Mouse (Mus musculus): ENCODE results near the gene Frmd8. TPM values are rescaled to one million over a fixed set of nuclear protein-coding genes. Genes with fewer than 3 reads are reported as not detected.
"Not testable (repeated sequence)": the region's sequence is repeated elsewhere in the genome, so short reads cannot be mapped to it uniquely, and the experiment has no call there.

Frmd8 gene
- total RNA-seq, 4 experiments from 2014 or later = 2.7 to 4.5 (median 3.0) TPM

- no peak for DNase-seq (ENCODE audit: low spot score in 2 of 2)
These were observed 47.5 kb downstream of the Frmd8 start for GRCm38 (mm10) chr19:5827456-5828154.

- DNase-seq (ENCODE audit: low spot score in 2 of 2) = no peak
These were observed 48.0 kb downstream of the Frmd8 start for GRCm38 (mm10) chr19:5827044-5827443.

GRCm38 (mm10) chr19:5826731-5827002, 48.4 kb downstream of the Frmd8 start:
- no peak for DNase-seq (ENCODE audit: low spot score in 2 of 2)

GRCm38 (mm10) chr19:5825901-5826730, 49.0 kb downstream of the Frmd8 start:
- DNase-seq (ENCODE audit: low spot score in 2 of 2) = no peak

GRCm38 (mm10) chr19:5824826-5825617, 50.1 kb downstream of the Frmd8 start:
- no peak for DNase-seq (ENCODE audit: low spot score in 2 of 2)

- no peak for DNase-seq (ENCODE audit: low spot score in 2 of 2)
These were observed 50.8 kb downstream of the Frmd8 start for GRCm38 (mm10) chr19:5824043-5824825.

- DNase-seq (ENCODE audit: low spot score in 2 of 2) = no peak
These were observed 51.7 kb downstream of the Frmd8 start for GRCm38 (mm10) chr19:5823266-5823839.

GRCm38 (mm10) chr19:5822834-5823205, 52.3 kb downstream of the Frmd8 start:
- no peak for DNase-seq (ENCODE audit: low spot score in 2 of 2)

GRCm38 (mm10) chr19:5822174-5822833, 52.8 kb downstream of the Frmd8 start:
- no peak for DNase-seq (ENCODE audit: low spot score in 2 of 2)

GRCm38 (mm10) chr19:5821847-5822173, 53.3 kb downstream of the Frmd8 start:
- no peak for DNase-seq (ENCODE audit: low spot score in 2 of 2)

GRCm38 (mm10) chr19:5819549-5819948, 55.5 kb downstream of the Frmd8 start:
- no peak for DNase-seq (ENCODE audit: low spot score in 2 of 2)

- DNase-seq (ENCODE audit: low spot score in 2 of 2) = no peak
These were observed 56.5 kb downstream of the Frmd8 start for GRCm38 (mm10) chr19:5818590-5818977.

- DNase-seq (ENCODE audit: low spot score in 2 of 2) = peak; percentile 76 to 77
These were observed 57.1 kb downstream of the Frmd8 start for GRCm38 (mm10) chr19:5817703-5818589.

GRCm38 (mm10) chr19:5815928-5816327, 59.1 kb downstream of the Frmd8 start:
- DNase-seq (ENCODE audit: low spot score in 2 of 2) = no peak

- no peak for DNase-seq (ENCODE audit: low spot score in 2 of 2)
These were observed 60.1 kb downstream of the Frmd8 start for GRCm38 (mm10) chr19:5815010-5815409.

GRCm38 (mm10) chr19:5814048-5814447, 61.0 kb downstream of the Frmd8 start:
- not testable (repeated sequence) for DNase-seq (ENCODE audit: low spot score in 2 of 2)

GRCm38 (mm10) chr19:5813567-5813966, 61.5 kb downstream of the Frmd8 start:
- DNase-seq (ENCODE audit: low spot score in 2 of 2) = no peak

- DNase-seq (ENCODE audit: low spot score in 2 of 2) = peak; percentile 79 to 83
These were observed 63.1 kb downstream of the Frmd8 start for GRCm38 (mm10) chr19:5811771-5812504.
